Mouse (Mus musculus) mouse embryonic stem cell (cell line): ENCODE data around the gene Papss2.
"Not testable (repeated sequence)": the region's sequence is repeated elsewhere in the genome, so short reads cannot be mapped to it uniquely, and the experiment has no call there.

ENCODE experiments used
- in situ Hi-C, 2 experiments: fragments of 300-500 bp; cut with MboI; formaldehyde crosslinking; loops; 1 replicate in 1 of 2; 3 replicates in 1 of 2; pipeline ENCODE4 v1.14.3; 2019 to 2020; ENCODE audit warnings: low sequenced_read_pairs in 2 of 2, low pct_unique_long_range_greater_than_20kb in 1 of 2, mixed read lengths in 1 of 2; ENCODE audit not compliant: unreplicated experiment in 1 of 2

Gene Papss2

GRCm38 (mm10) chr19:32627631-32628030 lies 32.0 kb downstream of the Papss2 start:
- in situ Hi-C loops, result no loop called here

DNA sequence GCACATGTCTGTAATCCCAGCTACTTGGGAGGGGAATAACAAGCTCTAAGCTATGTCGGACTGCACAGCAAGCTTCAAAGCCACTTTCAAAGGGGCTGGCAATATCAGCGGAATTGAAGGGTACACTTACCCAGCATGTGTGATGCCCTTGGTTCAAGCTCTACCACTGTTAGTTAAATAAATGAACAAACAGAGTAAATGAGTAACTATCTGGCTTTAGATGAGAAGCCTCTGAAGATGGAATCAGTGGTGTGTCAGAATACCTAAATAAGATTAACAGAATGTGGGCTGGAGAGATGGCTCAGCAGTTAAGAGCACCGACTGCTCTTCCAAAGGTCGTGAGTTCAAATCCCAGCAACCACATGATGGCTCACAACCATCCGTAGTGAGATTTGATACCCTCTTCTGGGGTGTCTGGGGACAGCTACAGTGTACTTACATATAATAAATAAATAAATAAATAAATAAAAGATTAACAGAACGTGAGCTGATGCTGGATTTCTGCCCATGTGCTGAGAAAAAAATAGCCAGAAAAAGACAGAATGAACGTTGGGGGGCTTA lies 33.1 kb downstream of the Papss2 start:
- in situ Hi-C loops, result no loop called here

DNA sequence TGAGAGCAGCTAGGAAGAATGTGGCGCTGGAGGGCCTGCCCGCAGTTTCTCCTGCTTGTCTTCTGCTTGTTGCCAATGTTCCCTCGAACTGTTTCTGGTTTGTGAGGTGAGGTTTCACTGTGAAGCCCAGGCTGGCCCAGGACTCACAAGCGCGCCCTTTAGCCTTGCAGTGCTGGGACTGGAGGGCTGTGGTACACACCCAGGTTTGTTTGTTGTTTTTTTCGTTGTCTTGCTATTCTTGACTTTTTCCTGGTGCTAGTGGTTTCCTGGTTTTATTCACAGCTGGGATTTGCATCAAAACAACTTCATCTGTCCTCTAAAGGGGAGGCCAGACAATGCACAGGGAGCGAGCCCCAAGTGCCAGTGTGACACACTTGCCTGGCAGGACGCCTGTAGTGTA lies 39.3 kb downstream of the Papss2 start:
- in situ Hi-C loops, result no loop called here

DNA sequence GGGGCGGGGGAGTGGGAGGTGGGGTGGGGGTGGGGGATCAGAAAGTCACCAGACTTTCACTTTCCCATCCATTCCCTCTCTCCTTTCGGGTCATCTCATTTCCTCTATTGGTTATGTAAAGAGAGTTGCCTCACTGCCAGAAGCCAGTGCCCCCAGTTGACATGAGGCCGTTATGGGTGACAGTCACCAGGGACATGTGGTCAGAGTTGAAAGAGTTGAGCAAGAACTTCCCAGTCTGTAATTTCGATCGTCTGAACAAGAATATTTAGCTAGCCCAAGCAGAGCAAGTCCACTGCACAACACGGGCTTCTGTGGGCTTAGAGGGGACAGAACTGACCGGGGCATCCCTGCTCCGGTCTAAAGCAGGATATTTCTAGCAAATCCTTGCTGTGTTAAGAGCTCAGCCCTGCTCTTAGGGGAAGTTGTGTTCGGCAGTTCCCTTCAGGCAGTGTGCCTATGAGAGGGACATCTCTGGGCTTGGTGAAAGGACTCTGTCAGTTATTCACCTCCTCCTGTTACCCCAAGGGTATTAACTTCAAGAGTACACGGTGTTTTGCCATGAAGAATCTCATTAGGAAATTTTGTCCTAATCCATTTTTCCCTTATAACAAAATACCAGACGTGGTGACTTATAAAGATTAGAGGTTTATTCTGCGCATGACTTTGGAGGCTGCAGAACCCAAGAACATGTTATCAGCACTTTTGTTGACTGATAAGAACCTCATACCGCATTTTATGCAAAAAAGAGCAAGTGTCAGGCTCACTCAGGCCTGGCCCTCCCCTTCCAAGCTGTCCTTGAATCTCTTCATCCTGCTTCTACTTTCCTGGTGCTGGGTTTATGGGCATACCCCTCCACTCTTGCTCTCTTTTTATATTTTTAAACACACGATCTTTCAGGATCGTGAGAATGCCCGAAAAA lies 42.0 kb downstream of the Papss2 start:
- in situ Hi-C loops, result no loop called here

GRCm38 (mm10) chr19:32638276-32638903 lies 42.8 kb downstream of the Papss2 start:
- in situ Hi-C loops, result no loop called here

- in situ Hi-C loops, result no loop called here
Measured at GRCm38 (mm10) chr19:32641535-32641934, 45.9 kb downstream of the Papss2 start.

- in situ Hi-C loops, result no loop called here
Measured at GRCm38 (mm10) chr19:32641995-32642394, 46.4 kb downstream of the Papss2 start.

DNA sequence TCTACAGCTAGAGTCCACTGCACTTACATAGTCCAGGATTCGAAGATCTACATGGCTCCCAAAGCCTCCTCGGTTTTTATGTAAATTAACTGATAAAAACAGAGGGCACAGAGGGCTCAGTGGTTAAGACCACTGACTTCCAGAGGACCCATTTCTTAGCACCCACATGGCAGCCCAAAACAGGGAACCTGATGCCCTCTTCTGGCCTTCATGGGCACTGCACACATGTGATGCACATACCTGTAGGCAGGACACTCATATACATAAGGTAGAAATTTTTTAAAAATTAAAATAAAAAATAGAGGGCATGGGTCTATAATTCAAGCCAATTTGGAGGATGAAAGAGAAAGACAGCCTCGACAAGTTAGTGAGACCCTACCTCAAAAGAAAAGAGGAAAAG lies 48.1 kb downstream of the Papss2 start:
- in situ Hi-C loops, result no loop called here

GRCm38 (mm10) chr19:32645939-32646338 lies 50.3 kb downstream of the Papss2 start:
- in situ Hi-C loops, result no loop called here

- in situ Hi-C loops, result no loop called here
Measured at GRCm38 (mm10) chr19:32646382-32646781, 50.8 kb downstream of the Papss2 start.

GRCm38 (mm10) chr19:32648019-32648571 lies 52.5 kb downstream of the Papss2 start:
- in situ Hi-C loops, result no loop called here

- in situ Hi-C loops, result no loop called here
Measured at GRCm38 (mm10) chr19:32651046-32651445, 55.5 kb downstream of the Papss2 start.

DNA sequence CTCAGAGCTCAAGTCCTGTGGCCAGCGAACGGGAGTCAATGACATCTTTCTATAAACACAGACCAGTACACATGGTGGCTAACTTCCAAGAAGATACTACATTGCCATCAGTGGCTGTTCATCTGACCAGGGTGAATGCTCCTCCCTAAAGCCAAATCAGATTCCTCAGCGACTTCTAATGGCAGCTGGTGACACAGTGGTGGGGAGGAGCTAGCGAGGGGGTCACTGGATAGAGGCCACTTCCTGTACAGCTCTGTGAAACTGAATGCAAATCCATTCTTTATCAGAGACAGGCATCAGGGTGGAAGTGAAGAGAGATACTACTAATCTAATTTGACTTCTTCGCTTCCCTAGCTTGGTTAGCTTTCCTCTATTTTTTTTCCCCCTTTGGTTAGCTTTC lies 57.5 kb downstream of the Papss2 start:
- in situ Hi-C loops, result no loop called here

DNA sequence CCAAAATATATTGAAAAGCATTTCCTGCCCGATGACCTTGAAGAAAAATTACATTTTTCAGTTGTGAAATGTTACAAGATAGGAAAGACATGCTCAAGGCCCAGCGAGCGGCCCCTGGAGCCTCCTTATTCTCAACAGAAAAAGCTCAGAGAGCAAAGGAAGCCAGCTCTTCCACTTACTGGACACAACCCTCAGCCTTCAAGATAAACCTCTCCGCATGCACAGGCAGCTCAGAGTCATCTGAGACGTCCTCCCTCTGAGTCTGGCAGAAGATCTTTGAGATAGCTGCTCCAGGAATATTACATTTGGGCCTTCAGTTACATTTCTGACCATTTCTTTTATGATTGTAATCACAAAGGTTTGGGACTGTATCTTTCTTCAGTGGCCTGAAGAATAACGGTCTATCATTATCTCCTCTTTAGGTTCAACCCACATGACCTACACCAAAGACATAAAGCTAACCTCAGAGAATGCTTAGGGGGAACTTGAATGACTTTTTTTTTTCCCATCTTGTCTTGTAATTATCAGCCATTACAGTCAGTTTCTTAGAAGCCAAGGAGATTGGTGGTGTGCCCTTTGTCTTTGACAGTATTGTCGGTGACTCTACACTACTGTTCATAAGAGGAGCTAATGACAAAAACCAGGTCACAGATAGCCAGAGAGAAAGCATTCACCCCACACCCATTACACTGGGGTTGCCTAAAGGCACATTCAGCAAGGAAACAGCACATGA lies 58.2 kb downstream of the Papss2 start:
- in situ Hi-C loops, result no loop called here

DNA sequence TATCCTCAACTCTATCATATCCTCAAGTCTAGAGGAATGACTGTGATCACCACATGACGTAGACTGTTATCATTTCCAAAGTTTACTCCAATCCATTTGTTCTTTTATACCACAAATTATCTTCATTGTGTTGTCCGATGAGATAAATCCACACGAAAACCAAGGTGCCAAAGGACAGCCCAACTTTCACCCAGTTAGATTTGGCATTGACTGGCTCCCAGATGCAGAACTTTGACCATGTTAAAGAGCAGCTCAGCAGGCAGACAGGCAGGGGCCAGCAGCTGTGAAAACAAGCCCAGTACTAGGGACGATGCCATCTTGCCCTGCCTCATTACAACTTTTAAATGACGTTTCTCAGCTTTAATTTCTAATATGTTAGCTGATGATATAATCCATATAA lies 63.8 kb downstream of the Papss2 start:
- in situ Hi-C loops, result no loop called here

- in situ Hi-C loops, result no loop called here
Measured at GRCm38 (mm10) chr19:32662936-32663335, 67.3 kb downstream of the Papss2 start.

- in situ Hi-C loops, result no loop called here
Measured at GRCm38 (mm10) chr19:32665243-32665642, 69.7 kb downstream of the Papss2 start.

- in situ Hi-C loops, result not testable (repeated sequence)
Measured at GRCm38 (mm10) chr19:32667830-32668229, 72.2 kb downstream of the Papss2 start.

GRCm38 (mm10) chr19:32675766-32676165 lies 80.2 kb downstream of the Papss2 start:
- in situ Hi-C loops, result no loop called here
